Mouse (Mus musculus): ENCODE measurements around the gene Ldhd. TPM values are rescaled to one million over a fixed set of nuclear protein-coding genes. Genes with fewer than 3 reads are reported as not detected.

Gene Ldhd
- total RNA-seq, 1 experiment from 2014 or later = 4.1 TPM

DNA sequence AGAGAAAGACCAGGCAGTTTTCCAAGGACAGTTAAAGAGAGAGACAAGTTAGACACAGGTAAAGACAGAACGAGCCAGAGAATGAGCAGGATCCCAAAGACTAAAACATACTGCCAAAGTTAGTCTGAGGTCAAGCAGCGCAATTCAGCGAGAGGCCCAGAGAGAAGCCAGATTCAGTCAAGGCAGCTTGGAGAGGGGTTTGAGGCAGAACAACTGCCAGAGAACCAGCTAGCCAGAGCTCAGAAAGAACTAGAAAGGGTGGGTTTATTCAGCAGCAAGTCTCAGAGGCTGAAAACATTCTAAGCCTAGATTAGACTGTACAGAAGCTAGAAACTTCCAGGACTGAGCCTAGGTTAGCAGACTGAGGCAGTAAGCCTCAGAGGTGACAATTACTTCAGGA lies 49.9 kb downstream of the Ldhd start:
- no peak for ATAC-seq (replicated peaks in 1 of 2; ENCODE audit: insufficient read depth in 1 of 2, low FRiP score in 2 of 2, low TSS enrichment in 1 of 2, low read depth in 1 of 2, poor library complexity in 2 of 2, severe bottlenecking in 2 of 2)

DNA sequence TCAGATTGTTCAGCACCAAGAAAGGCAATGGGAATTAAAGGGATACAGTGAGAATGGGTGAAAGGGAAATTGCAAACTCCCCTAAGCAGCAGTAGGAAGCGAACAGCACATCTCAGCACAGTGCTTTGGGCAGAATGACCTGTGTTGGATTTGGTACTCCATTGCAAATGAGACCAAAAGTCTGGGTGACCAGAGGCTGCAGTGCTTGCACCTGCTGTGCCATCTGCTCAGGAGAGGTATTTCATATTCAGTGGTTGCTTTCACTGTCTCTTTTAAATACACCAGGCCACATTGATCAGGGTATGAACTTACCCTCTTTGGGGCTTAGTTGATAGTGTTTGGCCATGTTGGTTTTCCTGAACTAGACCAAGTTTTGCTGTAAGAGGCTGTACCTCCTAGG lies 50.9 kb downstream of the Ldhd start:
- ATAC-seq (replicated peaks in 1 of 2; ENCODE audit: insufficient read depth in 1 of 2, low FRiP score in 2 of 2, low TSS enrichment in 1 of 2, low read depth in 1 of 2, poor library complexity in 2 of 2, severe bottlenecking in 2 of 2) = no peak

GRCm38 (mm10) chr8:111577880-111578533 lies 52.2 kb downstream of the Ldhd start:
- ATAC-seq (replicated peaks in 1 of 2; ENCODE audit: insufficient read depth in 1 of 2, low FRiP score in 2 of 2, low TSS enrichment in 1 of 2, low read depth in 1 of 2, poor library complexity in 2 of 2, severe bottlenecking in 2 of 2) = no peak

DNA sequence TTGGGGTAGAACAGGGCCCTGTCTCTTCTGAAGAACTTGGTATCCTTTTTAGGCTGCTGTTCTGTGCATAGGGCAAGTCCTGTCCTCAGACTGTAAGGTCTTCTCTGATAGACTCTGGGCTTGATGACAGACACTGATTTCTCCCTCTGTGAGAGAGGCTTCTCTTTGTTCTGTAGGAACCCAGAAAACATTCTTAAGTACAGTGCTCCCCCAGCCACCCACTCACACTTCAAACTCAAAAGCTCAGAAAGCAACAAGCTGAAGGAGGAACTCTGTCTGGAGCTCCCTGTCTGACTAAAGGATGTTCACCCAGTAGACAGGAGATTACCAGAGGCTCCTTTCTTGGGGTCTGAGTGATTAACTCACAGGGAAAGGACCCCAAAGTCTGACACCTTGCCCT lies 53.7 kb downstream of the Ldhd start:
- no peak for ATAC-seq (replicated peaks in 1 of 2; ENCODE audit: insufficient read depth in 1 of 2, low FRiP score in 2 of 2, low TSS enrichment in 1 of 2, low read depth in 1 of 2, poor library complexity in 2 of 2, severe bottlenecking in 2 of 2)

- ATAC-seq (replicated peaks in 1 of 2; ENCODE audit: insufficient read depth in 1 of 2, low FRiP score in 2 of 2, low TSS enrichment in 1 of 2, low read depth in 1 of 2, poor library complexity in 2 of 2, severe bottlenecking in 2 of 2) = no peak
These were observed 54.7 kb downstream of the Ldhd start for GRCm38 (mm10) chr8:111575492-111575891.

DNA sequence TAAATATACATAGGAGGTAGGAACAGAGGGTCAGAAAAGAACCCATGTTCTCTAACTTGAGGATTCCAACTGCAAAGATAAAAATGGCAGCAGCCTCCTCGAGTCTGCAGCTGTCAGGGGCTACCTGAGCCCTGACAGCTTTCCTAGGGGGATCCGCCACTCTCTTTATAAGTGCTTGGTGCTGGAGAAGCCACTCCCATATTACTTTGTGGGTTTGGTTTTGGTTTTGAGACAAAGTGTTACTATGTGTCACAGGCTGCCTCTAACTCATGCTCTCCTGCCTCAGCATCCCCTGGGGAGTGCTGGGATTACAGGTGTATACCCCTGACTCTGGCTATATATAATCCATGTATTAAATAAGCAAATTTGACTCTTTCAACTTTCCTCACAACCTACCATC lies 56.2 kb downstream of the Ldhd start:
- no peak for ATAC-seq (replicated peaks in 1 of 2; ENCODE audit: insufficient read depth in 1 of 2, low FRiP score in 2 of 2, low TSS enrichment in 1 of 2, low read depth in 1 of 2, poor library complexity in 2 of 2, severe bottlenecking in 2 of 2)

Other genes with a start within 250 kb of the Ldhd start
- not detected in 2 replicates for gene Fa2h, start 236.6 kb downstream of the Ldhd start, total RNA-seq (2017)
- gene Wdr59, start 108.3 kb downstream of the Ldhd start, total RNA-seq (2017) = 3.9 and 5.6 TPM in 2 replicates
- 57.9 and 116 TPM in 2 replicates for gene Znrf1, start 94.3 kb downstream of the Ldhd start, total RNA-seq (2017)
- 21.8 and 22.6 TPM in 2 replicates for gene Zfp1, start 13.0 kb upstream of the Ldhd start, total RNA-seq (2017)
- gene Ctrb1, start 60.6 kb upstream of the Ldhd start, total RNA-seq (2017) = not detected in 2 replicates
- gene Bcar1, start 113.4 kb upstream of the Ldhd start, total RNA-seq (2017) = 0.06 TPM in 1 of 2 replicates, not detected in the other
- 173 and 207 TPM in 2 replicates for gene Cfdp1, start 223.9 kb upstream of the Ldhd start, total RNA-seq (2017)
- 2.1 and 3.4 TPM in 2 replicates for gene Tmem170, start 246.4 kb upstream of the Ldhd start, total RNA-seq (2017)